Mouse (Mus musculus): ENCODE data around the gene Ccsap.

DNA sequence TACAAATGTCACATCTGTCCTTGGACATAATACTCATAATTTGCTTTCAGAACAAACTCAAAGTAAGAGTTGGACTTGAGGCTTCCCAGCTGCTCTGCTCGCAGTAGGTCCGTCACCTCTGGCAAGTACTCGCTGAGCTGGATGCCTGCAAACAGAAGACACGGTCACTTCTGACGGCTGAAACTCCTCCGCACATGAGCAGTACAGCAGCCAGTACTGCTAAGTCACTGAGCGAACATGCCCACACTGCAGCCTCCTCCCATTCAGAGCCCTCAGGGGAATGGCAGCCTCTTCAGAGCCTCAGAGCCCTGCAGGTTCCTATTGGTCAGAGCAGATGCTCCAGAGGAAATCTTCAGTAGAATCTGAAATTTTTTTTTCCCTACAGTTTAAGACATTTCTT, 39.4 kb upstream of the Ccsap start:
- TF ChIP-seq CTCF (IDR thresholded peaks at IDR 0.05; ENCODE audit: low read depth) (no peak), EP300 (IDR thresholded peaks at IDR 0.05; ENCODE audit: low read depth) (no peak)
